Mouse (Mus musculus) liver (tissue): ENCODE measurements at regions not wholly inside any gene's neighbourhood (a gene's known extent, or its start where the extent isn't known, plus 50 kb on each side); places are given as distances from the start of the nearest gene placed in this dataset.

Source experiments
- DNase-seq: peaks from one replicate; pipeline ENCODE4 v3.0.0-alpha.2; 2020; ENCODE audit warnings: mixed read lengths

DNA sequence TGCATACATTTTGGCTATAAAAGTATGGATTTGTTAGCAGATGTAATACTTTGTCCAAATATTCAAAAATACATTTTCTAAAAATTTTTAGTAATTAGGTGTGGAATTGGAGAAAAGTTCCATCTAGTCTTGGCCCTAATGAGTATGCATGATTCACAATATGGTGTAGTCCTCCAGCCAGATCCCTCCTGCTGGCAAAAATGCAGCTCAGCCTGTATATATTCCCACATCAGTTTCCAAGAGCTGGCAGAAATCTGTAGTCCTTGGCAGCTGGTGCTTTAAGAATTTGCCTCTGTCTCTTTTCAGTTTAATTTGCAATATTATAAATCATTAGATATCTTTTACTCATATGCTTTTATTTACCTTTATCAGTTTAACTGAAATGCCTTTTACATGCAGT, 1358.3 kb downstream of the Lrfn5 start:
- DNase-seq: no peak

DNA sequence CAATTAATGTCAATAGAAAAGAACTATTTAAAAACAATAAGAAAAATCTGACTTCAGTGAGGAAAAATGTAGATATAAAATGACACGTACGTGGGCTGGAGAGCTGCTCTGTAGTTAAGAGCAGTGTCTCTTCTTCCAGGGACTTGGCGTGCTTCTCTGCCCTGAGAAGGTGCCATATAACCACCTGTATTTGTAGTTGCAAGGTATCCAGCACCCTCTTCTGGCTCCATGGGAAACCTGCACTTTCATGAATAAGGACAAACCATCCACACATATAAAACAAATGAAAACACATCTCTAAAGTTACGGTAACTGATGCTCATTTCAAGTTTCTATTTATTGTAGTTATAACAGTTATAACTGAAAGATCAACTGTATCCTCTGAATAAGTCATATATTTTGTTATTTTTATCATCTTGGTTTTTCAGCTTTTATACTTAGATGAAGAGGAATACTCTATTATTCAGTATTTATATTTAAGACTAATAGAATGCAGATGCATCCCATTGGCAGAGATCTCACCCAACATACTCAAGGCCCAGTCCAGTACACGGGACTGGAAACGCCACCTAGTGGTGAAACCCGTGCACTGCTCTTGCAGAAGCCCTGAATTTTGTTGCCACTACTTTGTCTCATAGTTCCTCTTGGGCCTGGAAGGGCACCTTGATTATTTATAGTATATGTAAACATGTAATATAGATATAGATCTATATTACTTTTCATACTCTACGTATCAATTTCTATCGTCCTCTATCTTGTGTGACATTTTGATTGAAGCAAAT, 1370.1 kb downstream of the Lrfn5 start:
- DNase-seq: peak; percentile 7
